Mouse (Mus musculus) lung, adult 2 months (tissue): ENCODE data around the gene Il21.

Experiments
- CTCF ChIP-seq: fragments of 200-500 bp; IDR thresholded peaks from 2 replicates; pipeline ENCODE4 v1.5.1; 2011; ENCODE audit warnings: mild to moderate bottlenecking, low read length, control low read depth; ENCODE audit not compliant: insufficient read depth
- POLR2A ChIP-seq: fragments of 200-500 bp; IDR thresholded peaks from 2 replicates; pipeline ENCODE4 v1.6.1; 2011; ENCODE audit warnings: low read depth, mild to moderate bottlenecking, control low read depth, low read length, borderline replicate concordance; ENCODE audit errors: extremely low read depth

DNA sequence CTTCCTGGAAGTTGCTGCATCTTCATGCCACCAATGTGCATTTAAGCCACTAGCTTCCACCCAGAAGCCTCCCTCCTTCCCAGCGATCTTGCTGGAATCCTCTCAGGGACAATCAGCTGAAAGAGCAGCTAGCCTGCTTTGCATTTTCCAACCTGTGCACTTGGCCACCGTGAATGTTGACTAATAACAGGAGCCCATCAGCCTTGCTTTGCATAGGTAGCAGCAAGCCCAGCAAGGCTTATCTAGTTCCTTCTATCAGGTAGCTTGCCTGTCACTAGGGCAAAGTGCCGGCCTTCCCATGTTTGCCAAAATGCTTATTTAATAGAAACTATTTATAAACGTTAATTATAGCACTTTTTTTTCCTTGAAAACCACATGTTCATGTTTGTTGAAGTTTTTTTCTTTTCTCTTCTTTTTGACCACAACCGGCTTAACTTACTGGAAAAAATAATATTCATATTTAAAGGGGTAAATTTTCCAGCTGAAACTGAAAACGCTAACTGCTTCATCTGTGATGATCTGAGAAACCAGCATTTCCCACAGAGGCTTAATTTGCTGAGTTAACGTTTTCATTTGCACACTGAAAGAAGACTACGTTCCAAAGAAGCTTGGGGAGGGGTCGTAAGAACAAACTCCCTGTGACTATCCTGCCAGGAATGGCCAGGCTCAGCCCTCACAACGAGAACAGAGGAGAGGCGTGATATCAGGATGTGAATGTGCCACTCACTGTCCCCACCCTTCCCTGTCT is 3.2 kb downstream of the Il21 start:
- TF ChIP-seq CTCF, result no peak
- TF ChIP-seq POLR2A, result no peak
